Mouse (Mus musculus): ENCODE measurements around the gene Gbp3.

DNA sequence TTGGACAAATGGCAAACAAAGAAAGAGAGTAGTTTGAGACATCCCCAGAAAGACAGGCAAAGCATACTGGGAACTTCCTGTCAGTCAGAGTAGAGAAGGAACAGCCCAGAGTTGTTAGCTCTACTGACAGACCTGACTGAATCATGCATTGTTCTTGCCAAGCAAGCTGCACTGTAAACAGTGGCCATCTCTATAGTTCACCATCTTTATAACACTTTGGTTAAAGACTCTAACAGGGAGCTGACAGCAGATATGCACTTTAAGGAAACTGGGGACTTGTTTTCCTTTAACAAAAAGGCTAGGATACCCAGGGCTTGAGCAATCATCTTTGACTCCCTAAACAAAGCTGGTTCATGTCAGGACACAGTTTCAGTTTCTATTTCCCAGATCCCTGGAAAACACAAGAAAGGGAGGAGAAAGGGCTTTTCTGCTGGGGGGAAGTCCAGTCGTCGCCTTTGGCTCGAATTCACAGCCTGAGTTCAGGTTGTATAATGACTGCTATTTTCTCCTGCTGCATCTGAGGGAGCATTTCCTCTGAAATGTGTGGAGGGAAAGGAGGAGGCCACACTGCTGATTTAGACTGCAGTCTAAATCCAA, at the start of gene Gbp3:
- TF ChIP-seq GATA1 (IDR thresholded peaks at IDR 0.05; ENCODE audit: borderline replicate concordance, low read length): no peak
- no peak for TF ChIP-seq FLI1 (IDR thresholded peaks at IDR 0.05; ENCODE audit: low read length)

All from megakaryocyte, embryonic 14.5 days (primary cell).